Mouse (Mus musculus): Measurements from ENCODE around the gene Zc3h4.

DNA sequence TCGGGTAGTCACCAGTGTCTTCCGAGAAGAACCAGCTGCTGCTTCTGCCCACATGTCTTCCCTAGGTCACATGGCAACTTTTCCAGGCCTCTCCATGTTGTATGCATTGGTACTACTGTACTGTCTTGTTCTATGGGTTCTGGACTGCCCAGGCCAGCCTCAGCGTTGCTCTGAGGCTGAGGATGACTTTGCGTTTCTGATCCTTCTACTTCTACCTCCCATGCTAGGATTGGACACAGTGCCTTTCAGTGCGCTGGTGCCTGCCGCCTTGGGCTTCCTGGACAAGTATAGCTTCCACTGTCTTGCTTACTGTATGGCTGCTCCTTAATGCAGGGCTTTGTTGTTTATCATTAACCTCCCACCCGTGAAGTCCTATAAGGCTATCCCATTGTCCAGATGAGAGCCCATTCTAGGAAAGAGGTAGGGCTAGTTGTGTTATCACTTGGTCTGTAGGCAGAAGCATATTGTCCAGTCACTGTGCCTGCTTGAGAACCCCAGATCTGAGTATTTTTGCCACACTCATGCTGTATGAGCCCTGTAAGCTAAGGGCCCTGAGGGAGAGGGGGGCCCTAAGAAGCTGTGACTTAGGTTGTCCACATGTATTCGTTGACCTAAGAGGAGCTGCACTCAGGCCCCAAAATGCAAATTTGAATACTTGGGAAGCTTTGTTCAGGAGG lies 11.6 kb downstream of the Zc3h4 start:
- TF ChIP-seq CTCF (IDR thresholded peaks at IDR 0.05; ENCODE audit: low read depth) (no peak), EP300 (IDR thresholded peaks at IDR 0.05; ENCODE audit: low read depth) (no peak)

All from liver, postnatal 0 days (tissue).